Mouse (Mus musculus) heart, adult 9 months (tissue): ENCODE results near the gene Wars.

Experiments
- DNase-seq, 2 experiments: peaks; one replicate each; pipeline ENCODE4 v3.0.0; 2022; ENCODE audit warnings: low spot score in 2 of 2

Wars gene

GRCm38 (mm10) chr12:108825561-108826224 lies 68.3 kb downstream of the Wars start:
- DNase-seq, result no peak

- DNase-seq, result no peak
Measured at GRCm38 (mm10) chr12:108824225-108824874, 69.6 kb downstream of the Wars start.

- no peak for DNase-seq
Measured at GRCm38 (mm10) chr12:108823036-108823435, 70.9 kb downstream of the Wars start.

- no peak for DNase-seq
Measured at GRCm38 (mm10) chr12:108820461-108820860, 73.5 kb downstream of the Wars start.

GRCm38 (mm10) chr12:108816569-108816968 lies 77.4 kb downstream of the Wars start:
- DNase-seq, result no peak

GRCm38 (mm10) chr12:108814470-108814869 lies 79.5 kb downstream of the Wars start:
- no peak for DNase-seq

- DNase-seq, result no peak
Measured at GRCm38 (mm10) chr12:108812463-108812862, 81.5 kb downstream of the Wars start.

- DNase-seq, result no peak
Measured at GRCm38 (mm10) chr12:108811133-108811532, 82.8 kb downstream of the Wars start.

GRCm38 (mm10) chr12:108810309-108810708 lies 83.7 kb downstream of the Wars start:
- DNase-seq, result no peak
